Mouse (Mus musculus): ENCODE measurements around the gene Nmbr.

DNA sequence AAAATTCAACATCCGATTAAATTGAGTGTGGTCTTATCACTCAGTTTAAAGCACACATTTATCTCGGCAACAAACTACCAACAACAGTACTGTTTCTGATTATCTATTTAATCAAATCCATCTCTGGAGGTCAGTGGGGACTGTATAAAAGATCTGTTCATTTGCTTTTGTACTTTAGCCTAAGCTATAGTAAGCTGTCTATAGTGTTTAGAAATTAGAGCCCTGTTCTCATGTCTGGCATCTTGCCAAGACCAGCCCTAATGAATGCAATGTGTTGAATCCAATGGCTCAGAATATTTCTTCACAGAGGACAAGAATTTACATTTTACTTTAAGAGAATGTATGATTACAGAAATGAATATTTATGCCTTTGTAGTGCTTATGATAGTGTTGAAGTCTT, 69.1 kb downstream of the Nmbr start:
- no peak for TF ChIP-seq CTCF (IDR thresholded peaks at IDR 0.05; ENCODE audit: control insufficient read depth, insufficient read depth, insufficient read length)
- TF ChIP-seq MAX (IDR thresholded peaks at IDR 0.05), result no peak
- TF ChIP-seq CEBPB (IDR thresholded peaks at IDR 0.05; ENCODE audit: low read depth), result no peak
